Mouse (Mus musculus): ENCODE measurements around the gene Gm13030.
A peak's percentile ranks its signal among the peaks of the same experiment; 100 is the strongest.
"Not testable (repeated sequence)": the region's sequence is repeated elsewhere in the genome, so short reads cannot be mapped to it uniquely, and the experiment has no call there.

The Gm13030 gene

DNA sequence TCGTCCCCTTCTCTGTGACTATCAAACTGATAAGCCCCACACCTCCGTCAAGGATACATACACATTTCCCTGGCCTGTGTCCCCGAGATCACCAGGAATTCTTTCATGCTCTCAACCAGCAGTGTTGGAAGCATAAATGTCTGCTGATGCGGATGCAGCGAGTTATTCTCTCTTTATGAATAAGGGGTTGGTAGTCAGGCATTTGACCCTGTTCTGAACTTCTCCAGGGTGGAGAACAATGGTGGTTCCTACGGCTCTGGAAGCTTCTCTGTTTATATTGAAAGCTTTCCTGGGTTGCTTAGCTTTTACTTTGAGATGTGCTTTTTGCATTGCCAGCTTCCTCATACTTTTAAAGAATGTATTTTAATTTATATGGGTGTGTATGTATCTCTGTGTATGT is at the start of gene Gm13030:
Gm13030 (minus strand) TSS at position 101 of the 400 bp plus-strand sequence.
- no peak for DNase-seq (ENCODE audit: low read depth, low spot score)

- peak; percentile 94 for DNase-seq (ENCODE audit: low read depth, low spot score)
These were observed 48.3 kb upstream of the Gm13030 start for GRCm38 (mm10) chr4:138922131-138922459.

DNA sequence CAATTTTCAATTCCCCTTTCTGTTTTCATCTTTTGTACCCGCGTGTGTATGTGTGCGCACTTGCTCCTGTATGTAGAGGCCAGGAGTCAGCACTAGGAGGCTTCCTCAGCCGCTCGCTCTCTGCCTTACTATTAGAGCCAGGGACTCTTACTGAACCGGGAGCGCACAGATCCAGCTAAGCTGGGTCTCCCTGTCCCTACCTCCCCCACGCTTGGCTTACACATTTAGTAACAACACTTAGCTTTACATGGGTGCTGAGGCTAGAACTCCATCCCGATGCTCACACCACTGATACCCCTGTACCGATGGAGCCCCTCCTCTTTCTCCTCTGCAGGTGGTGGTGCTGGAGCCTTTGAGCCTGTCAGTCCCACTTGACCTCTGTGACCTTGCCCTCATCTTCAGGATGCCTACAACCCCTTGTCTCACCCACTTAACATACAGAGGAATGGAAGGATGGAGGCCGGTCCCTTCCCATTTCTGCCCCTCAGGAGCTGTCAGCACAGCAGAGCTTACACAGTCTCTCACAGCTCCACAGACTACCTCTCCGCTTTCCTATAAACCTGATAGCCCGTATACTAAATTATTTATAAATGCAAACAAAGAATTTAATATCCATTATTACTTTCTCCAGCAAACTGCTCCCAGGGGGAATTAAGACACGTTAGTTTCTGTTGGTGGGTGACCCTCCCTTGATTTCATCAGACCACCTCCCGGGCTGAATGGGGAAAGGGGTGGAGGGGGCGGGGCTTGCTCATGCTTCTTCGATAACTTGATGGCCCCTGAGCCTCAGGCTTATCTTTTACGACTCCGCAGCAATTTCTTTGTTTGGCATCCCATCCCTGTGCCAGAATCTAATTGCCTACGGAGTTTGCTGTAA is 47.7 kb upstream of the Gm13030 start:
- DNase-seq (ENCODE audit: low read depth, low spot score) = no peak

- DNase-seq (ENCODE audit: low read depth, low spot score) = peak; percentile 37
These were observed 43.5 kb upstream of the Gm13030 start for GRCm38 (mm10) chr4:138917282-138917681.

DNA sequence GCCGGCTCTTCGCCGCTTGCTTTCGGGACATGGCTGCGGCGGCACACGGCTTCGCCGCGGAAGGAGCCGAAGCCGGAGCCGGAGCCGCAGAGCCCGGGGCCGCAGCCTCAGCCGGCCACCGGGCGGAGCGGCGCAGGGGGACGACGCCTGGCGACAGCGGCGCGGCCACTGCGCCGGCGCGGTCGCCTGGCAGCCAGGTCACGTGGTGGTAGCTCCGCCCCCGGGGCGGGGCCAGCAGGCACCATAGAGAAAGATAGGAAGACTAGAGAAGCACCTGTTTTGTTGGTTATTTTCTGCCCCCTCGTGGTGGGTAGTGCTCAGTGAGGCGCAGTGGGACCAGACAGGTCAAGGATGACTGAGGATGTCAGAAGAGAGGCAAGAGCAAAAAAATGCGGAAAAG is 40.0 kb upstream of the Gm13030 start, which contains the start of gene Otud3:
Otud3 (minus strand) TSS at position 149 of the 400 bp plus-strand sequence.
- peak; percentile 97 for DNase-seq (ENCODE audit: low read depth, low spot score)

DNA sequence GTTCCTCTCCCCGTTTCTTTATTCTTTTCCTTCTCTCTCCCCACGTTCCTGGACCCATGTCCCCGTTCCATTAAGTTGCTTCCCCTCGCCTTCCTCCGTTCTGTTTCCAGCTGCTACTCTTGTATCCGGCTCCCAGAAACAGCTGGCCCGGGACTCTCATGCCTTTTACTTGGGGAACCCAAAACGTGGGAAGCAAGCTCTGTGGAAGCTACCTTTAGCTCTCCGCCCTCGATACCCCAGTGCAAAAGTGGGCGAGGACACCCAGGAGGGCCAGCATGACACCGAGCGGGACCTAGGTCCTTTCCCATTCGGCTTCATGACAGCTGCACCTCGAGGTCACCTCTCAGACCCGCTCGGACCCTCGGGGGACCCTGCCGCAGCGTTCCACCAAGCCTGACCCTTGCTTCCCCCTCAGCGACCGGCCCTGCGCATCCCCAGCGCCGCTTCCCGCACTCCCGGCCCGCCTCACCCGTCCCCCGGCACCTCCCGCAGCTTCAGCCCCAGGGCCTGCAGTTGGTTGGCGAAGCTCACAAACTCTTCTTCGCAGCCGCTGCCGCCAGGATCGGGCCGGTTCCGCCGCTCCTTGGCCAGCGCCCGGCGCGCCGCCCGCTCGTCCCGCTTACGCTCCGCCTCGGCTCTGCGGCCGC is 39.5 kb upstream of the Gm13030 start:
- DNase-seq (ENCODE audit: low read depth, low spot score) = no peak

- DNase-seq (ENCODE audit: low read depth, low spot score) = no peak
These were observed 32.0 kb upstream of the Gm13030 start for GRCm38 (mm10) chr4:138905624-138906337.

- DNase-seq (ENCODE audit: low read depth, low spot score) = no peak
These were observed 25.6 kb upstream of the Gm13030 start for GRCm38 (mm10) chr4:138899361-138899760.

- not testable (repeated sequence) for DNase-seq (ENCODE audit: low read depth, low spot score)
These were observed 20.0 kb upstream of the Gm13030 start for GRCm38 (mm10) chr4:138893789-138894188.

DNA sequence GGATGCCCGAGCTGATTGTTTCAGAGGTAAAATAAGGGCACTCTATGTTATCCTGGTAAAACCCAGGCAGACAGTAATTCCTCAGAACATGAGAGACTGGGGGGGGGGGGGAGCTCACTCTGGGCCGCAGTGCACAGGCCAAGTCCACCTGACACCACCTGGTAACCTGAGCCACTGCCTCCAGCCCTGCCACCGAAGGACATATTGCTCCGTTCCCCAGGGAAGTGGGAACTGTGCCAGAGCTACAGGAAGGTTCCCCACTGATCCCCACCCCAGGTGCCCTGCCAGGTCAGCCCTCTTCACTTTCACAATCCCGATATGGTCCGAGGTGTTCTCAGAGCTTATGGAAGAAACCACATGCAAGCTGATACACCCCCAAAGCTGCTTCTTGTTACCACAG is 18.9 kb upstream of the Gm13030 start:
- DNase-seq (ENCODE audit: low read depth, low spot score) = no peak

DNA sequence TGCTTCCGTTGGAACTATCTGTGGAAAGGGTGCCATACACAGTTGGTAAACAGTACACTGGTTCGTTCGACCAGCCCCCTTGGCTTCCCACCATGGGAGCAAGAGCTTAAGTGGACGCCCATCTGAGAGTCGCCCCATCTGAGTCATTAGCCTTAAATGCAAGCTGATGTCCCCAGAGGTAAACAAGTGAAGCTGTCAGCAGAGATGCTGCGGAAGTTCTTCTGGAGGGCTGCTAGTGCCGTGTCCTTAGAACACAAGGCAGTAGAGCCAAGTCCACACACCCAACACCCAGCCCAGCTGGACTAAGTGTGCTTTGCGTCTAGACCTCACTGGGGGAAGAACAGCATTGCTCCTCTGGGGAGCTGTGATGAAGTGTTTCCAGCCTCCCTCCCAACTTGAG is 15.9 kb upstream of the Gm13030 start:
- DNase-seq (ENCODE audit: low read depth, low spot score) = no peak

GRCm38 (mm10) chr4:138889165-138889564 is 15.4 kb upstream of the Gm13030 start:
- DNase-seq (ENCODE audit: low read depth, low spot score) = no peak

GRCm38 (mm10) chr4:138884261-138884660 is 10.5 kb upstream of the Gm13030 start:
- DNase-seq (ENCODE audit: low read depth, low spot score) = peak; percentile 77

DNA sequence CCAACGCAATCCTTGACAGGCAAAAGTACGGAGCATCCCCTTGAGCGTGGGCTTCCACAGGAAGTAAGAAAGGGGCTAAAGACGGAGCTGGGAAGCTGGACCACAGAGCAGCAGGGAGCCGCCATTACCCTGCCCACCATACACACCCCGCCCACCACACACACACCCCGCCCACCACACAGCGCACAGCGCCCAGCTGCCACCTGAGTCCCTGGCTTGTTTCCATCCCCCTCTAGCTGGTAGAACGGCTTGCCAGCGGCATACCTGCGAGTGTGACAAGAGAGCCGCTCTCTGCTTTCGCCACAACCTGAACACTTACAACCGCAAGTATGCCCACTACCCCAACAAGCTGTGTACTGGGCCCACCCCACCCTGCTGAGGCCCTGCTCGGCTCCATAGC is 8.4 kb upstream of the Gm13030 start:
- no peak for DNase-seq (ENCODE audit: low read depth, low spot score)

- no peak for DNase-seq (ENCODE audit: low read depth, low spot score)
These were observed 7.2 kb upstream of the Gm13030 start for GRCm38 (mm10) chr4:138880811-138881584.

DNA sequence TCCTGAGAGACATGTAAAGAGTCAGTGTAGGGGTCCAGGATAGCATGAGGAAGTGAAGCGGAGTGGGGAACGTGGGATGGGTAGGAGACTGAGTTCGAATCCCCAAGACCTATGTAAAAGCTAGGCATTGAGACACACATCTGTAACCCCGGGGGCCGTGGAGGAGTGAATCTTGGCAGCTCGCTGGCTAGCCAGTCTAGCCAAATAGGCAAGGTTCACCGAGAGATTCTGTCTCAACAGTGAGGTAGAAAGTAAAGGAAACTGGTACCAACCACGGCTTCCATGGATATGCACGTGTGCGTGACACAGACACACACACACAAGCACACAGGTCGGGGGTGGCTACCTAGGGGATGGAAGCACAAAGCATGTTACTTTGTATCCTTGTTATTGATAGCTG is 6.0 kb upstream of the Gm13030 start:
- no peak for DNase-seq (ENCODE audit: low read depth, low spot score)

DNA sequence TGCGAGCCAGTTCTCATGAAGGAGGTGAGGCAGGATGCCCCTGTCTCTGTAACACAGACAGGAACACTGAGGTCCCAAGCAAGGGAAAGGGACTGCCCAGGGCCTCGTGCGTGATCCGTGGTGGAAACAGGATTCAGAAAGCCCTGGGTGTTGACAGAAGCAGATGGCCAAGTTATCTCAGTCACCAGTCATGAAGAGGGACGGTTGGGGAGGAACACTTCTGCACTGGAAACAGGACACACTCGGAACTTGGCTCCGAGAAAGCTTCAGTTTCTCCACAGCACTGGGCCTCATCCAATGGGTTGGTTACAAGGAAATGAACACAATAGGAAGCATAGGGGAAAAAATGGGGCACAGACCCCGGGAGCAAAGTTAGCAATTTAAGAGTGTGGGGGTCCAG is 5.0 kb upstream of the Gm13030 start:
- DNase-seq (ENCODE audit: low read depth, low spot score) = no peak

DNA sequence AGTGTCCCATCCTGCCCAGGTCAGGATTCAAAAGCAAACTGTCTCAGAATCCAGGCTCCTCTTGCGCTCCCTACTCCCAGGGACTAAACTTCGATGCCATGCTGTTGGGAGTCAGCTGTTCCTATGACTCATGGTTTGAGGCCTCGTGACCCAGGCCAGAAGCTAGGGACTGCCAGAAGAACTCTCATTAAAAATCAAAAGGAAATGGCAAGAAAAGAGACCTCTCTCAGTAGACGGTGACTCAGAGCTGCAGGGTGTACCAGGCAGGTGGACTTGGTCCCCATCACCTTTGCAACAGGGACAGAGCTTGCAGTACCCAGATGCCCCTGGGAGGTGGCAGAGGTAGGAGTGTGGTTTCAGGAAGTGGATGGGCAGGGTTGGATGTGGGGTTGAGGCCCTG is 4.0 kb upstream of the Gm13030 start, which contains the start of gene Pla2g2e:
Pla2g2e (plus strand) TSS at position 212 of the 400 bp plus-strand sequence.
- DNase-seq (ENCODE audit: low read depth, low spot score) = no peak

GRCm38 (mm10) chr4:138875986-138876385 is 2.2 kb upstream of the Gm13030 start:
- DNase-seq (ENCODE audit: low read depth, low spot score) = no peak

DNA sequence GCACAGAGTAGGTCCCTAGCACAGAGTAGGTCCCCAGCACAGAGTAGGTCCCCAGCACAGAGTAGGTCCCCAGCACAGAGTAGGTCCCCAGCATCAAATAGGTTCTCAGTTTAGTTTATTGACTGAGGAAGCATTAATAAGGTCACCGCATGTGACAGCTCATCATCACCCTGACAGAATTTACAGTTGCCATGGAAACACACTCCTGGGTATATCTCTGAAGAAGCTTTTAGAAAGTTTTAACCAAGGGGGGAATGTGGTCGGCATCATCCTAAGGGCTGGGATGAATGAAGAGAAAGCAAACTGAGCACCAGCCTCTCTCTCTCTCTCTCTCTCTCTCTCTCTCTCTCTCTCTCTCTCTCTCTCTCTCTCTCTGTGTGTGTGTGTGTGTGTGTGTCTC is 1.5 kb upstream of the Gm13030 start:
- DNase-seq (ENCODE audit: low read depth, low spot score) = not testable (repeated sequence)

DNA sequence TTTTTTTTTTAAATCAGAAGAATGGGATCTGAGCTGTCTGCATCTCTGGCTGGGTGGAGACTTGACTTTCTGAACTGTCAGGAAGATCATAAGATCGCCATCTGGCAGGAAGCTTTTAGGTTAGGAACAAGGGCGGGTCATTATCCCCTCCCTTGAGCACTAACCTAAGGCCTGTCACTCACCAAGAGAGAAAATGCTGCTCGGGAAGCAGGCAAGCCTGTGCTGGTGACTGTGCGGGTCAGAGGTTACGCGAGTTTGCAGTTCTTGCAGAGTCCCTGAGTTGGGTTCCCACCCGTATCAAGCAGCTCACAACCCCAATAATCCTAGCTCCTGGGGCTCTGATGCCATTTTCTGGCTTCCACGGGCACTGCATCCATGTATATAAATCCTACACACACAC is 5.1 kb downstream of the Gm13030 start:
- DNase-seq (ENCODE audit: low read depth, low spot score) = no peak

Measured in CD4-positive, CD25-positive, alpha-beta regulatory T cell, adult 2 months (primary cell).